Mouse (Mus musculus) heart, postnatal 36 days (tissue): ENCODE data around the gene Icam4. TPM values are rescaled to one million over a fixed set of nuclear protein-coding genes. Genes with fewer than 3 reads are reported as not detected.
"Not testable (repeated sequence)": the region's sequence is repeated elsewhere in the genome, so short reads cannot be mapped to it uniquely, and the experiment has no call there.

Experiments
- DNase-seq, 2 experiments: peaks; one replicate each; pipeline ENCODE4 v3.0.0; 2021 to 2022
- intact Hi-C: fragments of 180-260 bp; cut with DNase I; formaldehyde crosslinking; loops from one replicate; pipeline ENCODE4 v1.15.1; 2025
- total RNA-seq, 2 experiments: library from RNA; stranded (reverse); gene quantifications; 2 replicates each; pipeline ENCODE4 v1.2.3; 2021

The Icam4 gene
- total RNA-seq, 2 experiments from 2014 or later, result 0.65 to 1.1 TPM

DNA sequence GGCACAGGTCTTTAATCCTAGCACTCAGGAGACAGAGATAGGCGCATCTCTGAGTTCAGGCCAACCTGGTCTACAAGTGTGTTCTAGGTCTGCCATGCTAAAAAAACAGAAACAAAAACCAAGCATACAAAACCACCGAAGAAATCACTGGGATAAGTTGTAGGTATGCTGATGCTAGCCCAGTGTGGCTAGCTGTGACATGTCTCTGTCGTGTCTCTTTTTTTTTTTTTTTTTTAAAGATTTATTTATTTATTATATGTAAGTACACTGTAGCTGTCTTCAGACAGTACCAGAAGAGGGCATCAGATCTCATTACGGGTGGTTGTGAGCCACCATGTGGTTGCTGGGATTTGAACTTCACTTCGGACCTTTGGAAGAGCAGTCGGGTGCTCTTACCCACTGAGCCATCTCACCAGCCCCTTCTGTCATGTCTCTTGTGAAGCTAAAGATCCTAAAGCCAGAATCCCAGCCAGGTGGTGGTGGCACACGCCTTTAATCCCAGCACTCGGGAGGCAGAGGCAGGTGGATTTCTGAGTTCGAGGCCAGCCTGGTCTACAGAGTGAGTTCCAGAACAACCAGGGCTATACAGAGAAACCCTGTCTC, 18.1 kb upstream of the Icam4 start:
- intact Hi-C loops, DNase-seq: not testable (repeated sequence)

DNA sequence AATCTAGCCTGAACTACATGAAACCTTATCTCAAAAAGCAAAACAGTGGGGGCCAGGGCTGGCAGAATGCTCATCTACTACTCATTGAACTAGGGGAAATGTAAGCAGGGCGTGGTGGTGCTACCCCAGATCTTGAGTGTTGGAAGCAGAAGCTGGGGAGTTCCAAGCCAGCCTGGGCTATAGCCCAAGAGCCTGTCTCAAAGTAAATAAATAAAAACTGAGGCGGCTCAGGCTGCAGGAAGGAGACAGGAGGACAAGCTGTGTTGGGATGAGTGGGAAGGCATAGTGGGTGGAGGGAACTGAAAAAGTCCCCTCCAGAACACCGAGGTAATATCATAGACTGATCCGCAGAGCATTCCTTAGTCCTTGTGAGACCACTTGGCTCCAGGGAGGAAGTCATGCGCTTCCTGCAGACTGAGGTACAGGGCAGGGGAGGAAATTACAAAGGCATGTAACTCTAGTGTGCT, 17.3 kb upstream of the Icam4 start:
- DNase-seq, result peak; percentile 53 to 55
- intact Hi-C loops, result no loop called here

DNA sequence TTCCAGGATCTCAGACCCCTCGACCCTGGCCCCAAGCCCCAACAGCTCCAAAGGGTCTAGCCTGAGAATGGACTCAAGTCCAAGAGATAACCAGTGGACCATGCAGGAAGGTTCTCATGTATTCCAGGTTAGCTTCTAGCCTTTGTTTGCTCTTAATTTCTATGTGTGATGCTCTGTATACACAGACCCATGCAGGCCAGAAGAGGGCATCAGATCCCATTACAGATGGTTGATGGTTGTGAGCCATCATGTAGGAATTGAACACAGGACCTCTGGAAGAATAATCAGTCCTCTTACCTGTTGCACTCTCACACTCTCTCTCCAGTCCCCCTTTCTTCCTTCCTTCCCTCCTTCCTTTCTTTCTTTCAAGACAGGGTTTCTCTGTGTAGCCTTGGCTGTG, 16.8 kb upstream of the Icam4 start:
- intact Hi-C loops, result no loop called here
- no peak for DNase-seq

DNA sequence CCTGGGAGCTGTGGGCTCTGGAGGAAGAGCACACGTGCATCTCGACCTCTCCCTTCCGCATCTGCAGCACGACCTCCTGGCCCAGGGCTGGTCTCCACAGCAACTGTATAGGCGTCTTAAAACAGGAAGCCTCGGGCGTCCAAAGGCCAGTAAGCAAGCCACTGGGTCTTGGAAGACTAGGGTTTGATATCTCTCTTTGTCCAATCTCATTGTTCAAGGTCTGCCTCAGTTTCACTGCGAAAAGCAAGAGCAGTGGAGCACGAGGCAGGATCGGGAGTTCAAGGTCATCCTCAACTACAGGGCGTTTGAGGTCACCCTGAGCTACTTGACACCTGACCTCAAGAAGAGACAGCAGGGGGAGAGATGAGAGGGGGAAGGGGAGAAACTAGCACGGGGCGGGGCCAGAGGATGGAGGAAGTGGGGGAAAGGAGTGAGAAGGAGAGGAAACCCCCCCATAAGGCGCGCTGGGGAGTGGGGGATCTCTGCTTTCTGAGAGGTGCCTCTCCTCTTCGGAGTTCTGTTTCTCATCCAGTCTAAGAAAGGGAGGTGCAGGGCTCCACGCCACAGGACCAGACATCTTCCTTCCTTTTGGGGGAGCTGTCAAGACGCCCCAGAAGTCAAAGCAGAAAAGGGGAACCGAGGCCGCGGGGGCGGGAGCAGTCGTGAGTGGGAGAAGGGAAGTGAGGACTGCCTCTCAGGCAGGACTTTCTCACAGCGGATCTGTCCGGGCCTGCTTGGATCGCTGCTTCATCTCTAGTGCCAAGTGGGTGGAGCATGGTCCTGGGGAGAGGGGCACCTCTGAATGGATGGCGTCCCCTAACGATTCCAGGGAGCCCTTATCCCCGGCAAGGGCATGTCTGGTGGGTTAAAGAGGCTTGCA, 14.2 kb upstream of the Icam4 start:
- DNase-seq, result peak; percentile 65 to 73
- intact Hi-C loops, result loop anchor here (2.0 kb wide), 1 partner anchor 14 kb away; the partner anchor contains the start of gene Icam4

DNA sequence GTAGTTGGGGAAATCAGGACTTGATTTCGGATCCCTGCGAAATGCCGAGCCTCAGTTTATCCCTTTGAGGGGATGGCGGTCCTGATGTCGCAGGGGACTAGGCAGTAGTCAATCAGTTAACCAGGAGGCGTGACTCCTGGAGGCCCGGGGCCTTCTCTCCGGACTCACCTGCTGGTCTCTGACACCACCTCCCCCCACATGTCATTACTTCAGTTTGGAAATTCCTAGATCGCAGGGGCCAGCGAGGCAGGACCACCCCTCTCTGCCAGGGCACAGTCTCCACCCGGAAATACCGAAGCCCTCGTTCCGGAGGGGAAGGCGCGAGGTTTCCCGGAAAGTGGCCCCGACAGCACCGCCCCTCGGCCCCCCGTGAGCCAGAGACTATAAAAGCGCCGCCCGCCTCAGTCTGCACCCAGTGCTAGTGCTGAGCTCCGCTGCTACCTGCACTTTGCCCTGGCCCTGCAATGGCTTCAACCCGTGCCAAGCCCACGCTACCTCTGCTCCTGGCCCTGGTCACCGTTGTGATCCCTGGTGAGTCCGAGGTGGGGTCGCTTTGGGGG, 13.5 kb upstream of the Icam4 start, which contains the start of gene Icam1:
Gene Icam1 (plus strand): TSS at position 415 of the 560 bp plus-strand sequence.
- intact Hi-C loops, result loop anchor here (2.0 kb wide), 1 partner anchor 13 kb away; the partner anchor contains the start of gene Icam4
- peak; percentile 76 to 78 for DNase-seq

DNA sequence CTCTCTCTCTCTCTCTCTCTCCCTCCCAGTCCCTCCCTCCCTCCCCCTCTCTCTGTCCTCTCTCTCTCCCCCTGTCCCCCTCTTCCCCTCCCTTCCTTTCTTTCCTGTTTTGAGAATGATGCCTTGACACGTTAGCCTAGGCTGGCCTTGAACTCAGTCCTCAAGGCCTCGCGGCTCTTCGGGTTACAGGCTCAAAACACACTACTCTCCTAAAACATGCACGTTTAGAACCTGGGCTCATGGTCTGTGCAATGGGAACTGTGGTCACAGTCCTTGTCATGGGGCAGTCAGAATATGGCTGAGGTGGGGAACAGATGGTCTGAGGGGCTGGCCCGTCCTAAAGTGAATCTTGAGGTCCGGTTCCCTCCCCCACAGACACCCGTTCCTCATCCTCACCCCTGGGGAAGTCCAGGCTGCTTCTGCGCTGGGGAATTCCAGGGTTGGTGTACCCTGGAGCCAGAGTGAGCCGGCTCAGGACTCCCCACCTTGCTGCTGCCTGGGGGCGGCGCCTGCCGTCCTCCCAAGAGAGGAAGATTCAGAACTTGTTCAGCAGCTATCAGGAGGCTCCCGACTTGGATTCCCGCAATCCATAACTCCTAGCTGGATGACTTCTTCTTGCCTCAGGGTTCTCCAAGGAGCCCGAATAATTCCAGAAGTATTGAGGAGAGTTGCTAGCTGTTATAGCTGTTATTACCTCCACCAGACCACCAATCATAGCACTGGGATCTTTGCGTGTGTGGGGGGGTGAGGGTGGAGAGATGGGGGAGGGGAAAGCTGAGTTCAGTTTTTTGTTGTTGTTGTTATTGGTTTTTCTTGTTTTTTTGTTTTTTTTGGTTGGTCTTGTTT, 12.6 kb upstream of the Icam4 start:
- intact Hi-C loops, result no loop called here
- DNase-seq, result peak; percentile 40 to 49

DNA sequence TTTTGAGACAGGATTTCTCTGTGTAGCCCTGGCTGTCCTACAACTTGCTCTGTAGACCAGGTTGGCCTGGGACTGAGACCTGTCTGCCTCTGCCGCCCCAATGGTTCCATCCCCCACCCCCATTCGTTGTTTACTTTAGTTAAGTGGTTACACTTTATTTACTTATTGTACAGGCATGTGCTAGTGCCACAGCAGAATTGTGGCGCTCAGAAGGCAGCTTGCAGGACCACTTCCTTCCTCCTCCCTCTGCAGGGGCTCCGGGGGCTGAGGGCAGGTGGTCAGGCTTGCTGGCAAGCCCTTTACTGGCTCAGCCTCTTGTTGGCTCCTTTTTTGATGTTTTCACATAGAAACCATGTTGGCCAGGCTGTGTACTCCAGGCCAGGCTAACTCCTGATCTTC, 12.0 kb upstream of the Icam4 start:
- DNase-seq, result no peak
- intact Hi-C loops, result no loop called here

DNA sequence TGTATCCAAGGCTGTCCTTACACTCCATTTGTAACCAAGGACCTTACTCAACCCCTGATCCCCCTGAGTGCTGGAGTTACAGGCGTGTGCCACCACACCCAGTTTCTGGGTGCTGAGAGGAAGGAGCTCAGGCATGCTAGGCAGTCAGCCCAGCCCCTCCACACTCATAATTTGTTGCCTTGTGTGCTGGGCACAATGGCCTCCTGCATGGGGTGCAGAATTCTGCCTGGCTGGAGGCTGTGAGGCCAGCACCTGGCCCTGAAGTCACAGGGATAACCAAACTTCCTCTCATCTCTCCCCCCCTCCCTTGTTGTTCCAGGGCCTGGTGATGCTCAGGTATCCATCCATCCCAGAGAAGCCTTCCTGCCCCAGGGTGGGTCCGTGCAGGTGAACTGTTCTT, 10.6 kb upstream of the Icam4 start:
- intact Hi-C loops, result no loop called here
- no peak for DNase-seq

DNA sequence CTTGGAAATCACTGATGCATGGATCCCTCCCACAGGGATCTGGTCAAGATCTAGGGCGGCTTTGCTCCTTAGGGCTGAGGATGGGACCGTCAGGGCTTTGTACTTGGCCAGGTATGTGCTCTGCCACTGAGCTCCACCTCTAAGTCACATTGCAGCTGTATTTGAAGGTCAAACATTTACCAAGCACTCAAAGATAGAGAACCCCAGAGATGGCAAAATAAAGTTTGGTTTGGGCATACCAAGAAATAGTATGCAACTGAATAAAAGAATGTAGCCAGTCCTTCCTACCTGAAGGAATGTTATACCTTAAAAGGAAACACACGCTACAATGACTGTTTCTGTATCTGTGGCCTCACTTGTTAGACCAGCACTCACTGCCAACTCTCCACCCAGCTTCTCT, 7.8 kb upstream of the Icam4 start:
- intact Hi-C loops, result no loop called here
- DNase-seq, result no peak

DNA sequence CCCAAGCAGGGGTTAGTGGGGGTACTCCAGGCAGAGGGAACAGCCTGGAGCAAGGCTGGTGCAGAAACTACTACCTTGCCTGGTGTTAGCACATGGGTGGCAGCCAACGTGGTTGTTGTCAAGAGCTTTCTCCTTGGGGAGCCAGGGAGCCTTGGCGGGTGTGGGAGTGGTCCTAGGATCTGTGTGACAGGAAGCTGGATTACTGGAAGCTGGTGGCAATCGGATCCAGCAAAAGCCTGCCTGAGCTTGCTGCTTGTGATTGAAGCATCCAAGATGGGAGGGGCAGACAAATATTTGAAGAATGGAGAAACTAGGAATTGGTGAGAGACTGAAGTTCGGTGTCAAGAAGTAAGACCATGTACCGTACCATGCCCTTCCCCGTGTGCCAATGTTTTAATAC, 6.9 kb upstream of the Icam4 start:
- no peak for DNase-seq

DNA sequence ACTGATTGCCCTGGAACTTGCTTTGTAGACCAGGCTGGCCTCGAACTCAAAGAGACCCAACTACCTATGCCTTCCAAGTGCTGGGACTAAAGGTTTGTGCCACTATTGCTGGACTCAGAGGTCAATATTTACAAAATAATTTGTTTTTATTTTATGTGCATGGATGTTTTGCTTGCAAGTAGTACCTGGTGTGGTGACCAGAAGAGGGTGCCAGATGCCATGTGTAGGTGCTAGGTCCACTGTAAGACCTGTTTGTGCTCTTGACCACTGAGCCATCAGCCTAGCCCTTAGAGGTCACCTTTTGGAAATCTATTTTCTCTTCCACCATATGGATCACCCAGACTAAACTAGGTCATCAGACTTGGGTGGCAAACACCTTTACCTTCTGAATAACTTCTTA, 6.4 kb upstream of the Icam4 start:
- DNase-seq, result no peak
- intact Hi-C loops, result no loop called here

More for the DNA sequence above, 6.9 kb upstream of the Icam4 start:
- intact Hi-C loops, result no loop called here

DNA sequence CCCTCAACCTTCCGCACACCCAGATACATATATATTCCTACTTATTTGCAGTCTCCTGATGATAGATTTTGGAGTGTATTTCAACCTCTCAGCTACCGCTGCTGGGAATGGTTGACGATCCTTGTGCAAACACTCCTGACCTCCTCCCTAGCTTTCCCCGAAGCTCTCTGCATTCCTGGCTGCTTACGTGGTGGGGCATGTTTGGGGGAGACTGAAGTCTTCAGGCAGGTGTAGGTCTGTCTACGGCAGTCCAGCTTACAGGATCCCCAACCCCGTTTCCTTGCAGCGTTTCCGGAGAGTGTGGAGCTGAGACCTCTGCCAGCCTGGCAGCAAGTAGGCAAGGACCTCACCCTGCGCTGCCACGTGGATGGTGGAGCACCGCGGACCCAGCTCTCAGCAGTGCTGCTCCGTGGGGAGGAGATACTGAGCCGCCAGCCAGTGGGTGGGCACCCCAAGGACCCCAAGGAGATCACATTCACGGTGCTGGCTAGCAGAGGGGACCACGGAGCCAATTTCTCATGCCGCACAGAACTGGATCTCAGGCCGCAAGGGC, 3.8 kb upstream of the Icam4 start:
- intact Hi-C loops, result no loop called here
- no peak for DNase-seq

DNA sequence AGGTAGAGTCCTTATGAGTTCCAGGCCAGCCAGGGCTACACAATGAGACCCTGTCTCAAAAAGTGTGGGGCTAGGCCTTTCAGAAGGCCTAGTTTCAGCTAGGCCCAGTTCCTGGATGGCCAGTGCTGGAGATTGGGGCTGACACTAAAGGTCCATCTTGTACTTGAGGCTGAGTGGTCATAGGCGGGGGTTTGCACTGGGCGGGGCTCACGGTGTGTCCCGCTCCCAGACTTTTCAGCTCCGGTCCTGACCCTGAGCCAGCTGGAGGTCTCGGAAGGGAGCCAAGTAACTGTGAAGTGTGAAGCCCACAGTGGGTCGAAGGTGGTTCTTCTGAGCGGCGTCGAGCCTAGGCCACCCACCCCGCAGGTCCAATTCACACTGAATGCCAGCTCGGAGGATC, 2.3 kb upstream of the Icam4 start:
- DNase-seq, result no peak

DNA sequence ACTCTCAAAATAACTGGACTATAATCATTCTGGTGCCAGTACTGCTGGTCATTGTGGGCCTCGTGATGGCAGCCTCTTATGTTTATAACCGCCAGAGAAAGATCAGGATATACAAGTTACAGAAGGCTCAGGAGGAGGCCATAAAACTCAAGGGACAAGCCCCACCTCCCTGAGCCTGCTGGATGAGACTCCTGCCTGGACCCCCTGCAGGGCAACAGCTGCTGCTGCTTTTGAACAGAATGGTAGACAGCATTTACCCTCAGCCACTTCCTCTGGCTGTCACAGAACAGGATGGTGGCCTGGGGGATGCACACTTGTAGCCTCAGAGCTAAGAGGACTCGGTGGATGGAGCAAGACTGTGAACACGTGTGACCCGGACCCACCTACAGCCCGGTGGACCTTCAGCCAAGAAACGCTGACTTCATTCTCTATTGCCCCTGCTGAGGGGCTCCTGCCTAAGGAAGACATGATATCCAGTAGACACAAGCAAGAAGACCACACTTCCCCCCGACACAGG, 1.3 kb upstream of the Icam4 start:
- DNase-seq, result no peak
- intact Hi-C loops, result loop anchor here (2.0 kb wide), 1 partner anchor 13 kb away; the partner anchor contains the start of gene Icam1

More for the DNA sequence above, 2.3 kb upstream of the Icam4 start:
- intact Hi-C loops, result no loop called here

DNA sequence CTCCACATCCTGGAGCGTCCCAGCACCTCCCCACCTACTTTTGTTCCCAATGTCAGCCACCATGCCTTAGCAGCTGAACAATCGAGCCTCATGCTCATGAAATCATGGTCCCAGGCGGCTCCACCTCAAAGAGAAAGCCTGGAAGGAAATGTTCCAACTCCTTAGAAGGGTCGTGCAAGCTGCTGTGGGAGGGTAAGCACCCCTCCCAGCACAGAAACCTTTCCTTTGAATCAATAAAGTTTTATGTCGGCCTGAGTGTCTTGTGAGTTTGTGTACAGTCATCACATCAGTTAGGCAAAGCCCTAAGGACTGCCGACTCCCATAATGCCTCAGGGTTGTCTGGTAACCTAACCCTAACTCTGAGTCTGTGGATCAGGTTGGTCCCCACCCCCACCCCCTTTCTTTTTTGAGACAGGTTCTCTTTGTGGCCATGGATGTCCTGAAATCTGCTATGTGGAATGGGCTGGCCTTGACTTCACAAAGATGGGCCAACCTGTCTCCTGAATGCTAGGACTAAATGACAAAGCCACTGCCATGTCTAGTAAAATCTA, 538 bp upstream of the Icam4 start:
- intact Hi-C loops, result loop anchor here (1.0 to 2.0 kb wide), 2 partner anchors 14 to 26 kb away; partner anchors contain the start of genes Icam1 and Mrpl4
- no peak for DNase-seq

DNA sequence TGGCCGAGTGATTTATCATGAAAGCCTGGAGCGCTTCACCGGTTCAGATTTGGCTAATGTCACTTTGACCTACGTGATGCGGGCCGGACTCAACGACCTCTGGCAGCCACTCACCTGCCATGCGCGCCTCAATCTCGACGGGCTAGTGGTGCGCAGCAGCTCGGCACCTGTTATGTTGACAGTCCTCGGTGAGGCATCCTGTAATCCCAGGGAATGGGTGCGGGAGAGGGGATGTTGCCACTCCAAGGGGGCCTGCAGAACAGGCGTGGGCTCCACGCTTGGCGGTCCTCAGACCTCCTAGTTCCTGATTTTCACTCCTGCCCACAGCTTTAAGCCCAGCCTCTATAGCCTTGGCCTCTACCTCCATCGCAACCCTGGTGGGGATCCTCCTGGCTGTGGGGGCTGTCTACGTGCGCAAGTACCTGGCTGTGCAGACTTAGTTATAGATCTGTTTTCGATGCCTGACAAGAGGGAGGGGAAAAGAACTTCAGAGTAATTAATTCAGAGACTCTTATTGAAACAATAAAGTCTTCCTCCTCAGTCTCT, 955 bp downstream of the Icam4 start:
- DNase-seq, result no peak

DNA sequence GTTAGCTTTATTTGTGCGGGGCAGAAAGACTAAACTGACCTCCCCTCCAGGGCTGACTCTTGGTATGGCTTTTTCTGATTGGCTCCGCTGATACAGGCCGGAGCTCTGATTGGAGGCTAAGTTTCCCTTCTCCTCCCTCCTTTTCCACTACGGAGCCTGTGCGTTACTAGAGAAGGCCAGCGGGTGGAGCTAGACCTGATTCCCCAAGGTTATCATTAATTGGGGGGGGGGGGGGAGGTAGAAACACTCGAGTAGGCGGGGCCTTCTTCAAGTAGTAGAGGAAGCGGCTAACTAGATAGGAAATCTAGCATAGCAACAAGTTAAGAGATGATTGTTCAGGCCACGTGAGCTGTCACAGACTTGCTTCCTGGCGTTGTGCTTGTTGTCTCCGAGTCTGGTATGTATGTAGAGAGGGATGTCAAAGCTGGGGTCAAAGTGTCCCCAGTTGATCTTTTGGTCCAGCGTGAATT, 1.6 kb downstream of the Icam4 start:
- intact Hi-C loops, result loop anchor here (2.0 to 5.0 kb wide), 2 partner anchors 61 to 106 kb away; partner anchors contain the start of genes Gm38431 and Raver1
- peak; percentile 80 to 86 for DNase-seq

More for the DNA sequence above, 955 bp downstream of the Icam4 start:
- intact Hi-C loops, result loop anchor here (2.0 to 5.0 kb wide), 2 partner anchors 62 to 107 kb away; partner anchors contain the start of genes Gm38431 and Raver1

DNA sequence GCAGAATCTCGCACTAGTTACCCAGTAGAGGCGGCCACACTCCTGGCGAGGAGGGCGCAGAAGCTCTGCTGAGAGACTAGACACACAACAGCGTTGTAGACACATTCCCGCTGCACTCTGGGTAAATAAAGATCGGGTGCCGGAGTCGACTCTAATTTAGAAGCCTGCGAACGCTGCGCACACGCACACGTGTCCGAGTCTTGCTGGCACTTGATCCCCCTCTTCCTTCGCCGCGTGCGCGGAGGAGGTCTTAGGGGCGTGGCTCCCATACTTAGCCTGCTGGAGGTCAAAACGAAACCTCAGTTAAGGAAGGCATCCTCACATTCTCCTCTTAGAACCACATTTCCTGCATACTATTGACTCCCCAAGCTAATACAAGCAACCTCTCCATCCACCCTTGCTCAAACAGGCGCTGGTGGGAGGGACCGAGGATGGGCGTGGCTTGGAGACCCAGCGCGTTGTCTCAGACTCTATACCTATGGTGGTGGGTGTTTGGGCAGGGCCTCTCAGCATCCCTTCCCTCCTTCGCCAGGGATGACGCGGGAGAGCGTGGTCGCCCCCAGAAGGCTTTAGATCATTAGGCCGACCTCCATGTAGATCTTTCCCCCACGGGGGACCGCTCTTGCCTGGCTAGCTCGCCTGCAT, 2.2 kb downstream of the Icam4 start:
- intact Hi-C loops, result loop anchor here (2.0 to 5.0 kb wide), 2 partner anchors 61 to 105 kb away; partner anchors contain the start of genes Gm38431 and Raver1
- DNase-seq, result peak; percentile 59 to 71
